Mouse (Mus musculus) liver, embryonic 14.5 days (tissue): ENCODE data around the gene Dnajc11. TPM values are rescaled to one million over a fixed set of nuclear protein-coding genes. Genes with fewer than 3 reads are reported as not detected.
A peak's percentile ranks its signal among the peaks of the same experiment; 100 is the strongest.

Experiments used
- ATAC-seq: fragments of 200-750 bp; cut with Nextera tagmentation; 2 replicates; pipeline ENCODE4 v1.8.0; 2017; ENCODE audit warnings: moderate number of reproducible peaks, mild to moderate bottlenecking, moderate library complexity; ENCODE audit not compliant: insufficient read depth
- DNase-seq, 3 experiments: peaks; one replicate each; pipeline ENCODE4 v3.0.0-alpha.2; 2012 to 2013; ENCODE audit warnings: low read depth in 3 of 3, low spot score in 3 of 3
- H3K27ac ChIP-seq: fragments of 300-500 bp; sonication (generic); 2 replicates; pipeline ENCODE4 v1.5.1; 2014; ENCODE audit warnings: moderate library complexity, mild to moderate bottlenecking, control low read depth, inconsistent platforms
- H3K27me3 ChIP-seq: fragments of 300-500 bp; sonication (generic); 2 replicates; pipeline ENCODE4 v1.6.1; 2014; ENCODE audit warnings: mild to moderate bottlenecking, low read length, moderate library complexity; ENCODE audit not compliant: control insufficient read depth, insufficient read depth
- H3K36me3 ChIP-seq: fragments of 300-500 bp; sonication (generic); replicated peaks from 2 replicates; pipeline ENCODE4 v1.6.1; 2014; ENCODE audit warnings: low read depth; ENCODE audit not compliant: control insufficient read depth, insufficient read depth
- H3K4me1 ChIP-seq, 2 experiments: fragments of 200-500 bp in 1 of 2; fragments of 300-500 bp in 1 of 2; sonication (generic) in 1 of 2; replicated peaks; 2 replicates each; pipeline ENCODE4 v1.6.1; 2012 to 2014; ENCODE audit warnings: antibody characterized with exemption in 1 of 2, inconsistent platforms in 1 of 2, low read length in 1 of 2; ENCODE audit not compliant: control insufficient read depth in 2 of 2, insufficient read depth in 2 of 2
- H3K4me2 ChIP-seq: fragments of 300-500 bp; sonication (generic); 2 replicates; pipeline ENCODE4 v1.6.1; 2014; ENCODE audit warnings: low read depth, mild to moderate bottlenecking, control low read depth, moderate library complexity
- H3K4me3 ChIP-seq, 2 experiments: fragments of 200-500 bp in 1 of 2; fragments of 300-500 bp in 1 of 2; sonication (generic) in 1 of 2; 2 replicates each; pipeline ENCODE4 v1.5.1; 2012 to 2014; ENCODE audit warnings: low read depth in 2 of 2, low read length in 2 of 2, mild to moderate bottlenecking in 2 of 2, control low read depth in 1 of 2, inconsistent platforms in 1 of 2, moderate library complexity in 1 of 2; ENCODE audit not compliant: insufficient read depth in 1 of 2
- H3K9ac ChIP-seq: fragments of 300-500 bp; sonication (generic); replicated peaks from 2 replicates; pipeline ENCODE4 v1.6.1; 2014; ENCODE audit warnings: mild to moderate bottlenecking, control low read depth, moderate library complexity
- H3K9me3 ChIP-seq: fragments of 300-500 bp; sonication (generic); 2 replicates; pipeline ENCODE4 v1.6.1; 2016; ENCODE audit warnings: low read length, mixed read lengths; ENCODE audit not compliant: control insufficient read depth
- CTCF ChIP-seq: IDR thresholded peaks from 2 replicates; pipeline ENCODE4 v1.5.1; 2016; ENCODE audit warnings: antibody characterized with exemption, low read depth, control low read depth
- EP300 ChIP-seq: IDR thresholded peaks from 2 replicates; pipeline ENCODE4 v1.6.1; 2016; ENCODE audit warnings: antibody characterized with exemption, low read depth
- WGBS: fragments of 180-500 bp; shearing (Covaris S2); extraction: QIAGEN DNeasy Blood & Tissue Kit; methylation state at CpG from one replicate; pipeline ENCODE4 v1.1.7; 2014; ENCODE audit not compliant: insufficient replicate concordance; 5-methylcytosine and 5-hydroxymethylcytosine counted together
- polyA plus RNA-seq, 2 experiments: library from polyadenylated mRNA; depleted of rRNA in 1 of 2; stranded (reverse) in 1 of 2; unstranded in 1 of 2; fragments of >200 nt; fragmentation: Nextera tagmentation in 1 of 2; extraction: Ambion mirVana in 1 of 2; gene quantifications; 2 replicates each; pipeline versions ENCODE4 v1.2.1 to v1.2.3; 2012 to 2014

Gene Dnajc11
- polyA plus RNA-seq, 2 experiments: 32.9 TPM

- TF ChIP-seq EP300 (peak; percentile 64), CTCF (no peak)
- peaks cover 14% of the 10 kb centered on the region for H3K27me3 ChIP-seq
- 3% methylated on average over 61 of the region's 61 CpGs for WGBS
- peak in 2 of 3 experiments; percentile 45 to 55 for DNase-seq
- no peak overlapping the region for H3K27ac ChIP-seq
- H3K36me3 ChIP-seq: peaks cover 11% of the 10 kb centered on the region; the same call in 1 of the 2 replicates
- peak overlapping the region; percentile 99 for H3K4me2 ChIP-seq
- peak overlapping the region; percentile 92 for H3K9ac ChIP-seq
- peaks cover 14 to 19% of the 10 kb centered on the region in 2 experiments for H3K4me1 ChIP-seq
- ATAC-seq: no peak
- peak overlapping the region; percentile 76 to 81 for H3K4me3 ChIP-seq
- H3K9me3 ChIP-seq: no peaks in the 10 kb centered on the region
Measured at GRCm38 (mm10) chr4:151994228-151995171, 61.0 kb downstream of the Dnajc11 start.

DNA sequence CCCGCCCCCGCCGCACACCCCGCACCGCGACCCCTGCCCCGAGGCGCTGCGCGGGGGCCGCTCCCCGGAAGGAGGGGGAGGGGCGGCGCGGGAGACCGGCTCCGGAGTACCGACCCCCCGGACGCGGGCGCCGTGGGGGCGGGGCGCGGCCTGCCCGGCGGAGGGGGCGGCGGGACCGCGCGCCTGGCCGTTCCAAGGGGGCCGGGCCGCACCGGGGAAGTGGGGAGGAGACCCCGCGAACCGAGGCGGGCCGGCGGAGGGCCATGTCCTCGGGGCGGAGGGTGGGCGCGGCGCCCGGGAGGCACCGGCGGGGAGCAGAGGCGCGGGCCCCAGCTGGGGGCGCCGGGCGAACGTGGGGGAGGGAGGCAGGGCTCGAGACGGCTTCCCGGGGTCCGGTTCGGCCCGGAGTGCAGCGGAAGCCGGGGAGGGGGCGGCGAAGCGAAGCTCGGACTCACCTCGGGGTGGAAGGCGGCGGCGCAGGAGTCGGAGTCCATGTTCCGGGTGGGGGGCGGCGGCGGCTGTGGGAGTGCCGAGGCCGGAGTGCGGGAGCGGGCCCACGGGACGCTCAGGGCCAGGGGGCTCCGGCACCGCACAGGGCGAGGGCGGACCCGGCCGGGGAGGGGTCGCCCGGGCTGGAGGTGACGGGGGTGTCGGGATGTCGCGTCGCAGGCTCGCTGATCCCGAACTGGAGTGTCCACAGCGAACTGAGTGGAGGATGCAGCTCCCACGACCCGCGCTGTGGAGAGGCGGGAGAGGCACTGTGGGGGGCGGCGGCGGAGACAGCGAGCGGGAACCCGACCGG lies 62.1 kb downstream of the Dnajc11 start:
- Histone ChIP-seq H3K4me3 (peak overlapping the region; percentile 76 to 81), H3K36me3 (peaks cover 8% of the 10 kb centered on the region; the same call in 1 of the 2 replicates), H3K4me1 (peaks cover 14 to 19% of the 10 kb centered on the region in 2 experiments), H3K27me3 (peaks cover 14% of the 10 kb centered on the region), H3K27ac (peak overlapping the region; percentile 15), H3K9me3 (no peaks in the 10 kb centered on the region), H3K4me2 (peak overlapping the region; percentile 99), H3K9ac (peak overlapping the region; percentile 92)
- no peak for DNase-seq
- 1% methylated on average over 96 of the region's 111 CpGs for WGBS
- peak; percentile 1; the same call in 1 of the 2 replicates for ATAC-seq
- no peak for TF ChIP-seq EP300
- TF ChIP-seq CTCF: no peak

DNA sequence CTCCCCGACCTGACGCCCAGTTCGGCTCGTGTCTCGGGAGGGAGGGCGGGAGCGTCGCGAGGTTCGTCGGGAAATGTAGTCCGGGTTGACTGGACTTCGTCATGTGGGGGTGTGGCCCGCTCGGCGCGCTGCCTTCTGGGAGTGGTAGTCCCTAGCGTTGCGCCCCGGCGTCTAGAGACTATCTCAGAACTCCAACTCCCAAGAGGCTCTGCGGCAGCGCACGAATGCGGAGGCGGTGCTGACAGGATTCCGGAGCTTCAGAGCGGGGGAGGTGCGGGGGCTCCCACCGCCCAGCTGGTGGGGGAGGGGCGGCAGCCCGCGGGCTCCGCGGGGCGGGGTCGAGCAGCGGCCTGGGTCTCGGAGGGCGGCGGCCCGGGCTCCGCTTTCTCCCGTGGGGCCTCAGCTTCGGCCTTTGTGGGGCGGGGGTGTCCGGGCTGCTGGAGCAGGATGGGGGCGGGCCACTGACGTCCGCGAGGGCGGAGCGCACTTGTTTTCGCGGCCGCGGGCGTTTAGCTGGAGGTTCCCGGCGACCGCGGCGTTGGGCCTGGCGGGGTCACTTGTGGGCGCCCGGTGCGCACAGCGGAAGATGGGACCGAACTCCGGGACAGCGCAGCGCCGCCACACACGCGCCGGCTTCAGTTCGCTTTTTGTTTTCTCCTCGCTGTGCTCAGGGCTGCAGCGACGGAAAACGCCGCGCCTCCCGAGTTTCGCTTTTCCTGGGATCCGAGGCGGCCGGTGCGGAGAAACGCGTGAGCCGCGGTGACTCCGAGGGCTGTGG lies 62.9 kb downstream of the Dnajc11 start, which contains the start of gene Phf13:
Gene Phf13, minus strand, starts transcription at position 86 of the 778 bp plus-strand sequence.
- Histone ChIP-seq H3K9ac (peak within 1 kb of the TSS; percentile 97), H3K4me2 (peak within 1 kb of the TSS; percentile 99), H3K4me1 (peaks cover 14 to 19% of the 10 kb centered on the region in 2 experiments), H3K27me3 (peaks cover 14% of the 10 kb centered on the region), H3K27ac (peak within 1 kb of the TSS; percentile 80), H3K36me3 (peaks cover 8% of the 10 kb centered on the region; the same call in 1 of the 2 replicates), H3K4me3 (peak within 1 kb of the TSS; percentile 81 to 83), H3K9me3 (no peaks in the 10 kb centered on the region)
- peak; percentile 98 for DNase-seq
- ATAC-seq: peak; percentile 95
- TF ChIP-seq EP300: no peak
- TF ChIP-seq CTCF: 0 out of 2 replicates have a peak, but pooled peaks have one; percentile 11
- under 1% methylated on average over 94 of the region's 94 CpGs for WGBS

DNA sequence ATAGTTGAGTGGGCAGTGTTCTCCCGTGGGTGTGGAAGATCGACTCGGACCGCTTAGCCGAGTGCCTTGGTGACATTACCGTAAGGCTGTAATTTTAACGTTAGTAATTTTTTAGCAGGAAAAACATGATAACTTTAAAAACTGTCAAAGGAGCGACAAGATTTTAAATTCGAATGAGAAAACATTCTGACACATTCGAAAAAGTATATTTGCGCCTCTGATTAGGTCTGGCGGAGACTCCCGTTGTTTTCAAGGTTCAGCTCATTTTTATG lies 63.4 kb downstream of the Dnajc11 start:
- no peaks in the 10 kb centered on the region for H3K9me3 ChIP-seq
- H3K9ac ChIP-seq: peak overlapping the region; percentile 97
- ATAC-seq: no peak
- peak overlapping the region; percentile 80 for H3K27ac ChIP-seq
- WGBS: 3% methylated on average over 13 of the region's 13 CpGs
- peaks cover 14 to 19% of the 10 kb centered on the region in 2 experiments for H3K4me1 ChIP-seq
- H3K27me3 ChIP-seq: peaks cover 14% of the 10 kb centered on the region
- no peak for DNase-seq
- H3K4me3 ChIP-seq: peak overlapping the region; percentile 81 to 83
- H3K36me3 ChIP-seq: peaks cover 3% of the 10 kb centered on the region; the same call in 1 of the 2 replicates
- peak overlapping the region; percentile 85 for H3K4me2 ChIP-seq
- TF ChIP-seq CTCF: no peak
- TF ChIP-seq EP300: no peak
